Mouse (Mus musculus): ENCODE results near the gene Usp16. TPM values are rescaled to one million over a fixed set of nuclear protein-coding genes. Genes with fewer than 3 reads are reported as not detected.

The Usp16 gene
- 10 to 100 TPM; 69.4 to 69.6 TPM for total RNA-seq (2021)
- long read RNA-seq, experiment 1, partial matches to known transcripts, result 4 of 11 reads
- long read RNA-seq, experiment 1, other reads (novel, unspliced or antisense), result 4 of 11 reads
- long read RNA-seq, experiment 2, transcript Usp16-201 (18 exons, 3,205 nt), result major isoform, 20 of 37 reads
- long read RNA-seq, experiment 2, partial matches to known transcripts, result 7 of 37 reads
- long read RNA-seq, experiment 2, other reads (novel, unspliced or antisense), result 9 of 37 reads

DNA sequence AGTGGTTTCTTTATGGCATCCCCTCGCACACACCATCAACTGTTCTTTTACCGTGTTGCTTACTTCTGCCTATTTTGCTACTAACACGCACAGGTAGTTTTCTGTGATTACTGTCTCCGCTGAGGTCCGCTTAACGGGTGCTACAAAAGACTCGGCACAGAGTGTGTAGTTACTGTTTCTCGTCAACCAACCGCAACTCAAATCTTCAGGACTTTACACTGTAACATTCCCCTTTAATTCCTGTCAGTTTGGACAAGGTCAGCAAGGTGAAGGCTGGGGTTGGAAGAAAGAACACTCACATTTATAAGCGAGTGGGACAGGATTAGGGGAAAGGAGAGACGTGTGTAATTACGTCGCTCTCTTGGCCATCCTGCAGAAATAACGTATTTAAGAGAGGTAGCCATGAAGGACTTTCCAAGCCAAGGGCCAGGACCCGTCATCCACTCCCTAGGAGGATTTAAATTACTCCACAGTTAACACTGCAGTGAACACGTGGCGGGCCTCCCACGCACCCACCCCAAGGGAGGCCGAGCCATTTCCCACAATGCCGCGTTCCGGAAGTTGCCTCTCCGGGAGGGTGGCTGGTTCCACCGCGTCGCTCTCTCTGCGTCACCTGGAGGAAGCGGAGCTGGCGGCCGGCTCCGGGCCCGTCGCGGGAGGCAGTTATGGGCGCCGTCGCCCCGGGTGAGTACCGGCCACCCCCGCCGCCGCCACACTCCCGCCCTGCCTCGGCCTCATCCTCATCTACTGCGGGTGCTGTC lies at the start of gene Usp16:
Usp16 (plus strand) TSS at position 285 of the 761 bp plus-strand sequence.
- peak; percentile 86 to 88 for DNase-seq (ENCODE audit: low spot score in 2 of 2)

DNA sequence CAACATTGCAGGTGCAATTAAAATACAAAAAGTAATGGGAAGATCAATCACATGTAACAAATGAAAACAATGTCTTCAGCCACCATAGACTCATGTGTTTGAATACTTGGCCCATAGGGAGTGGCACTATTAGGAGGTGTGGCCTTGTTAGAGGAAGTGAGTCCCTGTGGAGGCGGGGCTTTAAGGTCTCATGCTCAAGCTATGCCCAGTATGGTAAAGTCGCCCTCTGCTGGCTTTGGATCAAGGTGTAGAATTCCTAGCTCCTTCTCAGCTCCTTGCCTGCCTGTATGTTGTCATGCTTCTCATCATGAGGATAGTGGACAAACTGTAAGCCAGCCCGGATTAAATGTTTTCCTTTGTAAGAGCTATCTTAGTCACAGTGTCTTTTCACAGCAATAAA lies 49.5 kb upstream of the Usp16 start:
- DNase-seq (ENCODE audit: low spot score in 2 of 2), result no peak

DNA sequence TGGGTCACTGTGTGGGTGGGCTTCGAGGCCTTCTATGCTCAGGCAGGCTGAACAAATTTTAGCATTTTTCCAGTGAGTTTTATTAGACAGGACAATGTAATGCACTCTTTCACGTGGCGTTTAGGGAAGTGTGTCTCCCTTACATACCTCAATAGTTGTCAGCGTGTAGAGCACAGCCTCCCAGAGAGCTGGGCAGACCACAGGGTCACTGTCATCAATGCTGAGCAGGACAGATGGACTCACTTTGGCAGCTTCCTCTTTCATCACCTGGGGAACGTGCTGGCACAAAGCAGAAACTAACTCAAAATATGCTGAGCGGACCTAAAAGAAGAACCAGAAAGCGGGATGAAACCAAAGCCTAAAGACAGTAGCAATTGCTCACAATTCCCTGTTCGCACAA lies 33.8 kb upstream of the Usp16 start:
- DNase-seq (ENCODE audit: low spot score in 2 of 2), result no peak

DNA sequence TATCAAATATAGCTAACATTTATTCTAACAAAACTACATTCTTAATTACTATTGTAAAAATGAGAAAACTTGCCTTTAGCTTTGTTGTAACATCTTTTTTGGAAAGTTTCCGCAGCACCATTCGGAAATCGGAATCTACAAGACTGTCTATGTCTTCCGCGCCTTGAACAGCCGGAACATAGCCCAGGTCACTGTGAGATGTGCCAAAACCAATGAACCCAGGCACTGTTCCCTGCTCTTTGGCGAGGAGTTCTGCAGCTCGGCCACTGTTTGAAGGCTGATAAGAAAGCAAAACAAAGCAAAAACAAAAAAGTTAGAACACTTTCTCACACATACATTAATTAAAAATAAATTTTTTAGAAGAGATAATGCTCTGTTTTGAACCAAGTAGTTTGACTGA lies 27.0 kb upstream of the Usp16 start:
- DNase-seq (ENCODE audit: low spot score in 2 of 2), result no peak

DNA sequence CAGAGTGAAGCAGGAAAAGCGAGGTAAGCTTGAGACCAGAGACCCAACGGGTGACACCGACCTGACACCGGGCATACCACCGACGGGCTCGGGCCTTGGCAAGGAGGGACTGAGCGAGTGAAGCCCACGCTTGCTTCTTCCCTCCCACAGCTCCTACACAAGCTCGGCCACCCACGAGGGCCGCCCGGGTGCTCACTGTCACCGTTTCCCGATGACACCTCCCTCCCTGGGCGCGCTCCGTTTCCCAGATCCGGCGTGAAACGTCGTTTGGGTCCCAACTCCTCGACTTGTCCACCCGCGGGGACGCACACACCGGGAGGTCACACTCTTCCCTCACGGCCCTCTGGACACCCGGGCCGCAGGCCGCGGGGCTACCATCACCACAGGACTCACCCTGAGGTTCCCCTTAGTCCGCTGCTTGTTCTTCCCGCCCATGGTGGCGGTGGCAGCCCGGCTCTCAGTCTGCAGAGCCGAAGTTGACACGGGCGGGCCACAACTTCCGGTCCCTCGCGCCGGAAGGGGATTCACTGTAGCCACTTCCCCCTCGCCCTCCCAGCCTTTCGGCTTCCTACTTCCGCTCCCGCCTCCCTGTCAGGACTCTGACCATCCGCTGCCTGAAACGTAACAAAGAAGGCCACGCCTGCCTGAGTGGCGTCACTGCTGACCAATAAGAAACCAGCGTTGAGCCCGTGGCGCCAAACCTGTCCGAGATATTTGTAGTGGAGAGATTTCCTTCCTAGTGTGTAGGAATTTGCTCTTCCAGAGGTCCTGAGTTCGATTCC lies 22.3 kb upstream of the Usp16 start, which contains the start of gene Ltn1:
Ltn1 (minus strand) TSS at position 580 of the 782 bp plus-strand sequence.
- DNase-seq (ENCODE audit: low spot score in 2 of 2), result peak; percentile 85 to 95

DNA sequence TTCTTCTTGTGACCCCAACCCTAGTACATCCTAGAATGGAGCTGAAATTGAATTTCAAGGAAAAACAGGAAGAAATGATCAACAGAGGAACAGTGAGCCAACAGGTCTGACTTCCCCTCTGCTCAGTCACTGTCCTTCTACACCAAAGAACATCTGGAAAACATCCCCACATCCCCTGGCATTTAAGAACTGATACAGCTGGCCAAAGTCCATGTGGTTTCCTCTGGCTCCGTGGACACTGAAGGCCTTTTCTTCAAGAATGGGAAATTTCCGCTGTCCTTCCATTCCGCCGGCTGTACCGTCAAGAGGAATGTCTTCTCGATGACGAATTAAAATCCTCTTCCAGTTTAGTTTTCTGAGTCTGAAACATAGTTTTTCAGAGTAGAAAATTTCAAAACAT lies 20.2 kb upstream of the Usp16 start:
- DNase-seq (ENCODE audit: low spot score in 2 of 2), result no peak

DNA sequence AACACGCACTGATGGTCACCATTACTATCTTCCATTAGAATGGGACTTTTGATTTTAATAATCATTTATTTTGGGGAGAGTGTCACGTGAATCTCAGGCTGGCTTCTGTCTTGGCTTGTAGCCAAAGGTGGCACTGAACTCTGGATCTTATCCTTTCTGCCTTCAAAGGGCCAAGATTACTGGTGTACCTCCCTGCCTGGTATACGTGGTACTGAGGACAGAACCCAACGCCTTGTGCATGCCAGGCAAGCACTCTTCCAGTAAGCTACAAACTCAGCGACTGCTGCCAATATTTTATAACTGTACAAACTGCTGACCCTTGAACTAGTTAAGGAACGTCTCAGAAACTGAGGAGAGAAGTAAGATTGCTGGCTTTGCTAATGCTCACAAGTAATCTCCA lies 19.6 kb upstream of the Usp16 start:
- no peak for DNase-seq (ENCODE audit: low spot score in 2 of 2)

DNA sequence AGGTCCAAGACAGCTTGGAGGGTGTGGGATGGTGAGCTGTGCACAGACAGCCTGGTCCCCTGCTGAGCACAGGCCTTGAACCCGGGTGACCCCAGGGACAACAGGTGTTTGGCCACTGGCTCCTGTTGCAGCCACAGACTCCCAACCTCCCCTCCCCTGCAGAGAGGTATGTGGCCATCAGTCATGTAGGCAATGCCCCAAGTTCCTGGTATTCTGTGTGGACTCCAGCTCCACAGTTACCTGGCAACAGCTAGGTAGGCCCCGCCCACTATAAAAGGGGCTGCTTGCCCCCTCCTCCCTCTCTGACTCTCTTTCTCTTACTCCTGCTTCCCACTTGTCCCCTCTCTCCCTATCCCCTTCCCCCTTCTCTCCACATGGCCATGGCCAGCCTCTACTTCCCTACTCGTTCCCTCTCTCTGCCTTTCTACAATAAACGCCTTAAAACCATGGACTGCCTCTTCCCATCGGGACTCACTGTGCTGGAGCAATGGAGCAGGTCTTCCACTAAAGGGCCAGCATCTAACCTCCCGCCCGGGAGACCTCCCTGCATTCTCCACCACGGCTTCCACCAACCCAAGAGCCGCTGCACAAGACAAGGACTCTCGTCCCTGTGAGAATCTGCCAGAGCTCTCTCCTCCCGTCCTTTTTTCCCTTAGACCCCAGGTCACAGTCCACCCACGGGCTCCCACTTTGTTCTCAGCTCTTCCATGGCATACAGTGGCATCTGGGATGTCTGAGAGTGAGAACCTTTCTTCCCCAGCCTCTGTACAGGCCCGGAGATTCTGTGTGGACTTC lies 18.9 kb upstream of the Usp16 start:
- DNase-seq (ENCODE audit: low spot score in 2 of 2), result no peak

DNA sequence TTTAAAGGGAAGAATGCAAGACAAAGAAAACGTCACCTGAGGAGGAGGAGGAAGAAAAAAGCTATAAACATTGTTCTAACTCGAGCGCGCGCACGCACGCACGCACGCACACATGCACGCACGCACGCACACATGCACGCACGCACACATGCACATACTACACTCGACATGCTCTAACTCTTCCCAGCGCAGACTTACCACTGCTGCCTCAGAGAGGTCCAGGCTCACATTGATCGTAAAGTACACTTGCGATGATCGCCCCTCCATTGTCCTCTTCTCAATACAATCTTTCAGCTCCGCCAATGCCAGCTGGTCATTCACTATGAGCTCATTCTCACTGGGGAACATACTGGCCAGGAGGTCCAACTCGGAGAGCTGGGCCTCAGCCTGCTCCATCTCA lies 17.4 kb upstream of the Usp16 start:
- DNase-seq (ENCODE audit: low spot score in 2 of 2), result no peak

DNA sequence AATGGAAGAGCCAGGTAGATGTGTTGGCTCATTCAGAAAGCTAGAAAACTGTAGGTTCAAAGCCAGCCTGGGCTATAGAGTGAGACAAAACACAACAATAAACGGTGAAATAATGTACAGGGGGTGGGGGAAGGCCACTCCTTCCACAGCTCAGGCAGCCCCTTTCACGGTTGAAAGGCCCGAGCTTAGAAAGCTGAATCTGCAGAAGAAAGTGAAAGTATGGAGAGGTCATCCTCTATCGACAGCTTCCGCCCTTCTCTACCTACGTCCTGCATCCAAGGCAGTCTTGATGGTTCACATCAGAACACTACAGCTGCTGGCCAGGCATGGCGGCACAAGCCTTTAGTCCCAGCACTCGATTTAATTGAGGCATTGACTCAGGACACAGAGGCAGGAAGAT lies 15.8 kb upstream of the Usp16 start:
- no peak for DNase-seq (ENCODE audit: low spot score in 2 of 2)

DNA sequence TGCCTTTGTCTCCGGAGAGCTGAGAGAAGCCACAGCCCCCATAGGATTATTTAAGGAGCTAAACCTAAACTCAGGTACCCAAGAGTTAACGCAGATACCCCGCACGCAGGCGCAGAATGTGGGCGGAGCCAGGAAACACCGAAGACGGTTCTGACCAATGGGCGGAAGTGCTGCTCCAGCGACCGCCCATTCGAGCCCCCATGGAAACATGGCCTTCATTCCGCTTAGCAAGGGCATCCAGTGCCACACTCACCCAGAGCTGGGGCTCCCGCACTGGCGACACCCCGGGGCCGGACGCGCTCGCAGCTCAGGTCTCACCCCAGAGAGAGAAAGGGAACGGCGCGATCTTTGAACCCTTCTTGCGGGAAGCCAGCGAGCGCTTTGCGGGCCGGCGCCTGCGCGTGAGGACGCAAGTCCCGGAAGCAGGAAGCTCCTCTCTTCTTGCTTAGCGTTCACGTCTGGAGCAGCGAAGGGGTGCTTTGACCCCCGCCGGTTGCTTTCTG lies 14.3 kb upstream of the Usp16 start, which contains the start of gene Rwdd2b:
Rwdd2b (minus strand) TSS at position 390 of the 503 bp plus-strand sequence.
- DNase-seq (ENCODE audit: low spot score in 2 of 2), result peak; percentile 71 to 89

DNA sequence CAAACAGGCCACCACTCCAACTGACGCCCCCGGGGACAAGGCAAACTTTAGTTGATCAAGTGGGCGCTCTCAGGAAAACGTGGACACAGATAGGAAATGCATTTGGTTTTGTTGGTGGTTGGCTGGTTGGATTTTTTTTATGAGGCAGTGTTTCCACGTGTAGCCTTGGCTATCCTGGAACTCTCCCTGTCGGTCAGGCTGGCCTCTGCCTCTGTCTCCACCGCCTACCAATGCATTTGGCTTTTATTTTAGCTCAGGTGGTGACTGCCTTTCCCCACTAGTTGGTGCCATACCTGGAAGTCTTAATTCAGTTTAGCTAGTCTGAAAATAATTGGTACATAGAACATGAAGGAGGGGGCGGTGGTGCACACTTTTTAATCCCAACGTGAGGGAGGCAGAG lies 13.4 kb upstream of the Usp16 start:
- no peak for DNase-seq (ENCODE audit: low spot score in 2 of 2)

DNA sequence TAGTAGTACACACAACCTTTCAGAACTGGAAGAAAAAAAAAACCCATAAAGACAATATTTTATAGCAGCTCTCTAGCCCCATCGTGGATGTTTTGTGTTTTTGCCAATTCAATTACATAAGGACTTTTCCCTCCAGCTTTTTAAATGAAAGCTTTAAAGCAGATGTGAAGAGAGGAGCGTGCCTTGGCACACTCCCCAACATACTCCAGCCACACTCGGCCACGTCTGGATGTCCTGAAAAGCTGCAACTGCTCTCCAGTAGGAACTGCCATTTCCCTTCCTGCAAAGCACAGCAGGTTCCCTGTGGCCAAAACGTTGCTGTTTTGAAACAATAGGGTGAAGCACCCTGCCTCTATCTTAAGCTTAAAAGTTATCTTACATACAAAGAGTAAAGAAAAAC lies 12.2 kb upstream of the Usp16 start:
- DNase-seq (ENCODE audit: low spot score in 2 of 2), result no peak

DNA sequence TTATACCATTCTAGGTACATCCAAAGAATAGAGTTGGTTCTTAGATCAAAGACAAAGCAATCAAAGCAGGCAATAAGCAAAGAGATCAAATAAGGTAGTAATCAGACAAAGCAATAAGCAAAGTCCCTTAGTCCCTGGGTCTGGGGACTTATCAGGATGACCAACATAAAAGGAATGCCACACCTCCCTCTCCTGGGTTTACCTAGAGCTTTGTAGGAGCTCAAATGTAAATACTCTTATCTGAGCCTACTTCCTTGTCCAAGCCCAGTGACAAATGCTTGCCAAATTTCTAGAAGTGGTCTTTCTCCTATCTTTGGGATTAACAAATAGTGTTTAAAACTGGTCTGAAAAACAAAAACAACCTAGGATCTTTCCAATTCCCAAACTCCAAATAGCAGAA lies 11.3 kb upstream of the Usp16 start:
- no peak for DNase-seq (ENCODE audit: low spot score in 2 of 2)

DNA sequence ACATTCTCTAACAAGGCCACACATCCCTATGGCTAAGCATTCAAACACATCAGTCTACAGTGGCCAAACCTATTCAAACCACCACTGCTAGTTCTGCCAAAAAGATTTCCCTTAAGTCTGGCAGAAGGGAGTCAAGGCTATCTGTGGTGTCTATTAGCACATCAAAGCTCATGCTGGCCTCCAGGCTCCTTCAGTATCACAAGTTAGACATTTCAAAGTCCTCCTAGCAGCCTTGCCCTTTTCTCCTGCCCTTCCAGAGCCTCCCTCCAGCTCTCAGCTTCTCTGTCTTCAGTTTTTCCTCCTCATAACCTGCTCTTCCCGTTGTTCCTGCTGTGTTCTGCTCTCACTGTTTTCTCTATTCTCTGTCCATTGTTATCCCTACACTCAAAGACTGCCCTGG lies 10.4 kb upstream of the Usp16 start:
- no peak for DNase-seq (ENCODE audit: low spot score in 2 of 2)

DNA sequence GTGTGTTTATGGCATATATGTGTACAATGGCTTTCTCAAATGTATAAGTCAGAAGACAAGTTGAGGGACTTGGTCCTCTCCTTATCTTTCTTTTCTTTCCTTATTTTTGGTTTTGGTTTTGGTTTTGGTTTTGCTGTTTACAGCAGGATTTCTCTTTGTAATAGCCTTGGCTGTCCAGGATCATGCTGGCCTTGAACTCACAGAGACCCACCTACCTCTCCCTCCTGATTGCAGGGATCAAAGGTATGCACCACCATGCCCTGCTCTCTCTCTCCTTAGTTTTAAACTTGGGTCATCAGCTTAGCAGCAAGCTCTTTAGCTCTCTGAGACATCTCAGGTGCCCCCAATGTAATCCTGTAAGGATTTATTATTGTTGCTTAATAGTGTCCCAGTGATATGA lies 9.4 kb upstream of the Usp16 start:
- no peak for DNase-seq (ENCODE audit: low spot score in 2 of 2)

DNA sequence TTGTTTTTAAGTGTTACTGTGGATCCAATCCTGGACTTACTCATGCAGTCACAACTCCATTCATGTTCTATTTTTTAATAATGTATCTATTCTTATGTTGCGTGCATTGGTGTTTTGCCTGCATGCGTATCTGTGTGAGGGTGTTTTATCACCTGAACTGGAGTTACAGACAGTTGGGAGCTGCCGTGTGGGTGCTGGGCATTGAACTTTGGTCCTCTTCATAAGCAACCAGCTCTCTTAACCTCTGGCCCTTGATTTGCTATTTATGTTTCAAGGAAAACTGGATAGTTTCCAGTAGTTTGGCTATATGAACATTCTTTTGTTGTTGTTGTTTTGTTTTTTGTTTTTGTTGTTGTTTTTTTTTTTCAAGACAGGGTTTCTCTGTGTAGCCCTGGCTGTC lies 9.0 kb upstream of the Usp16 start:
- no peak for DNase-seq (ENCODE audit: low spot score in 2 of 2)

DNA sequence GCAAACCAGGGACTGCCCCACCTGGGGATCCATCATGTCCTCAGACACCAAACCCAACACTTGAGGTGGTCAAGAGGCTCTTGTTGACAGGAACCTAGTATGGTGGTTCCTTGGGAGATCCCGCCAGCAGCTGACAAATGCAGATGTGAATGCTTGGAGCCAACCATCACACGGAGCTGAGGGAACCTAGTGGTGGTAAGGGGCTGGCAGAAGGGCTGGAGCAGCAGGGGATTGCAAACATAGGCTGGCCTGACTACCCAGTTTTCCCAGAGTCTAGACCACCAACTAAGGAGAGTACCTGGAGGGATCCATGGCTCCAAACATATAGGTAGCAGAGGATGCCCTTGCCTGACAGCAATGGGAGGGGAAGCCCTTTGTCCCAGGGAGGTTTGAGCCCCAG lies 1.3 kb upstream of the Usp16 start:
- no peak for DNase-seq (ENCODE audit: low spot score in 2 of 2)

DNA sequence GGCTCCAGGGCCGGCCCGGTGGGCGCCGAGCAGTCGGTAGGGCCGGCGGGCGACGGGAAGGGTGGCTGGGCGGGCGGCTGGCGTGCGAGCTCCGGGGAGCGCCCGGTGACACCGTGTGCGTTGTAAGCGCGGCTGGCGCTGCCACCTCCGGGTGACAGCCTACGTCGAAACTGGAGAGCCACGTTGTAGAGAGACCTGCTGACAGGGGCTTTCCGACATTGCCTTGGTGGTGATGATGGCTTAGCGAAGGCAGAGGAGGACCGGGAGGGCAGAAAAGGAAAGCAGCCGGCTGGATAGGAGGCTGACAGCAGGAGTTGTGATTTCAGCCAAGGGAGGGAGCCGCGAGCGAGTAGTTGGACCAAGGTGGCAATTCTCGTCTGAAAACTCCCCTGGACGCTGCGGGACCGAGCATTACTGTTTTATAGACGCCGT lies 693 bp downstream of the Usp16 start:
- no peak for DNase-seq (ENCODE audit: low spot score in 2 of 2)

DNA sequence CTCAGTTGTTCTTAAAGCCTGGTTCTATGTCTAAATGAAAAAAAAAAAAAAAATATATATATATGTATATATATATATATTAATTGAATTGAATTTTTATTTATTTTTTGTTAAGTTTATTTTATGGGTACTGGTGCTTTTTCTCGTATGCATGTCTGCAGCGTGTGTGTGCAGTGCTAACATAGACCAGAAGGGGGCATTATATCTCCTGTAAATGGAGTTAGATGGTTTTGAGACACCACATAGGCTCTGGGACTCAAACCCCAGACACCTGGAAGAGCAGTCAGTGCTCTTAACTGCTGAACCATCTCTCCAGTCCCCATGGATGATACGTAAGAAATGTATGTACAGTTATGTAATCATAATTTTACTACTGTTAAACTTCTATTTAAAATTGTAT lies 4.2 kb downstream of the Usp16 start:
- DNase-seq (ENCODE audit: low spot score in 2 of 2), result no peak

DNA sequence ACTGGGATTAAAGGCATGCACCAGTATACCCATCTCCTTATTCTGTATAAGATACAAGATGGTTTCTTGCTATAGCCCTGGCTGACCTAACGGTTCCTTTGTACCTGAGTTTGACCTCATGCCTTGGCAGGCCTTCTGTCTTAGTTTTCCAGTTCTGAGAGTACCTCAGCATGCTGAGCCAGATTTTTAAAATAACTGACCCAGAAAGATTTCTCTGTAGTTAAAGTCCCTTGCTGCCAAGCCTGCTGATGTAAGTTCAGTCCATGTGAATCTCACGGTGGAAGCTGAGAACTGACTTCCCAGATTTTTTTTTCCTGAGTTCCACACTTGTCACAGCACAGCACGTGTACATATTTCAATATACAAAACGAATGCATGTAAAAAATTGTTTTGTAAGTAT lies 16.1 kb downstream of the Usp16 start:
- DNase-seq (ENCODE audit: low spot score in 2 of 2), result no peak

All from adrenal gland, postnatal 4 days (tissue).